Mouse (Mus musculus): ENCODE results near the gene Smad3. TPM values are rescaled to one million over a fixed set of nuclear protein-coding genes. Genes with fewer than 3 reads are reported as not detected.

Gene Smad3
- total and polyA plus RNA-seq, 3 experiments, result 7.5 to 10.2 TPM; not detected in 1

GRCm38 (mm10) chr9:63703236-63703785 lies 54.5 kb downstream of the Smad3 start:
- Histone ChIP-seq H3K9ac (ENCODE audit: control insufficient read depth, low read depth, low read length, poor library complexity, severe bottlenecking) (no peak overlapping the region), H3K9me3 (replicated peaks; ENCODE audit: insufficient read depth, low read length) (no peaks in the 10 kb centered on the region), H3K4me3 (ENCODE audit: control insufficient read depth in 1 of 2, insufficient read depth in 1 of 2, low read depth in 2 of 2, low read length in 2 of 2) (no peak overlapping the region), H3K27me3 (ENCODE audit: control insufficient read depth in 1 of 2, insufficient read depth in 2 of 2, low read length in 2 of 2) (no peaks in the 10 kb centered on the region), H3K4me1 (ENCODE audit: control insufficient read depth in 1 of 2, insufficient read depth in 2 of 2, low read length in 2 of 2) (peaks cover 9 to 26% of the 10 kb centered on the region in 2 experiments), H3K27ac (ENCODE audit: control insufficient read depth, low read depth, low read length) (no peak overlapping the region), H3K79me2 (ENCODE audit: control insufficient read depth, insufficient read depth, low read length, poor library complexity) (no peaks in the 10 kb centered on the region), H3K36me3 (ENCODE audit: control insufficient read depth in 1 of 2, insufficient read depth in 2 of 2, low read length in 2 of 2) (peaks cover 0 to 12% of the 10 kb centered on the region in 2 experiments; a peak in 2 of 4 replicates)
- TF ChIP-seq MAX (IDR thresholded peaks at IDR 0.05; ENCODE audit: low read length) (no peak), ZNF384 (IDR thresholded peaks at IDR 0.05; ENCODE audit: low read depth, low read length) (no peak), RCOR1 (IDR thresholded peaks at IDR 0.05; ENCODE audit: low read depth, low read length) (no peak), MYB (IDR thresholded peaks at IDR 0.05; ENCODE audit: low read depth, low read length) (no peak), ZMIZ1 (IDR thresholded peaks at IDR 0.05; ENCODE audit: low read depth, low read length) (no peak), USF2 (IDR thresholded peaks at IDR 0.05; ENCODE audit: borderline replicate concordance in 1 of 2, insufficient read depth in 1 of 2, low read depth in 1 of 2, low read length in 2 of 2) (no peak), HCFC1 (IDR thresholded peaks at IDR 0.05; ENCODE audit: low read depth, low read length) (no peak), POLR2A (IDR thresholded peaks at IDR 0.05; ENCODE audit: control insufficient read depth in 1 of 2, insufficient read depth in 1 of 2, low read depth in 1 of 2, low read length in 2 of 2, poor library complexity in 1 of 2) (no peak), MEF2A (IDR thresholded peaks at IDR 0.05; ENCODE audit: extremely low read depth, insufficient replicate concordance, low read depth, low read length, poor library complexity, severe bottlenecking) (no peak), ELF1 (IDR thresholded peaks at IDR 0.05; ENCODE audit: low read depth, low read length) (no peak), POLR2AphosphoS2 (IDR thresholded peaks at IDR 0.05; ENCODE audit: low read length) (no peak), MYC (IDR thresholded peaks at IDR 0.05; ENCODE audit: low read depth, low read length) (no peak), MXI1 (IDR thresholded peaks at IDR 0.05; ENCODE audit: low read depth, low read length) (no peak), BHLHE40 (IDR thresholded peaks at IDR 0.05; ENCODE audit: borderline replicate concordance, low read depth, low read length) (no peak)
- DNase-seq (ENCODE audit: low read depth, low spot score), result no peak

GRCm38 (mm10) chr9:63702502-63703013 lies 55.2 kb downstream of the Smad3 start:
- Histone ChIP-seq H3K36me3 (ENCODE audit: control insufficient read depth in 1 of 2, insufficient read depth in 2 of 2, low read length in 2 of 2) (peaks cover 0 to 19% of the 10 kb centered on the region in 2 experiments; a peak in 2 of 4 replicates), H3K79me2 (ENCODE audit: control insufficient read depth, insufficient read depth, low read length, poor library complexity) (no peaks in the 10 kb centered on the region), H3K27ac (ENCODE audit: control insufficient read depth, low read depth, low read length) (no peak overlapping the region), H3K4me3 (ENCODE audit: control insufficient read depth in 1 of 2, insufficient read depth in 1 of 2, low read depth in 2 of 2, low read length in 2 of 2) (no peak overlapping the region), H3K9me3 (replicated peaks; ENCODE audit: insufficient read depth, low read length) (no peaks in the 10 kb centered on the region), H3K4me1 (ENCODE audit: control insufficient read depth in 1 of 2, insufficient read depth in 2 of 2, low read length in 2 of 2) (peaks cover 12 to 34% of the 10 kb centered on the region in 2 experiments), H3K9ac (ENCODE audit: control insufficient read depth, low read depth, low read length, poor library complexity, severe bottlenecking) (no peak overlapping the region), H3K27me3 (ENCODE audit: control insufficient read depth in 1 of 2, insufficient read depth in 2 of 2, low read length in 2 of 2) (no peaks in the 10 kb centered on the region)
- no peak for DNase-seq (ENCODE audit: low read depth, low spot score)
- TF ChIP-seq BHLHE40 (IDR thresholded peaks at IDR 0.05; ENCODE audit: borderline replicate concordance, low read depth, low read length), result no peak
- no peak for TF ChIP-seq RCOR1 (IDR thresholded peaks at IDR 0.05; ENCODE audit: low read depth, low read length)
- TF ChIP-seq MYB (IDR thresholded peaks at IDR 0.05; ENCODE audit: low read depth, low read length), result no peak
- no peak for TF ChIP-seq TAL1 (IDR thresholded peaks at IDR 0.05; ENCODE audit: low read length)
- no peak for TF ChIP-seq POLR2AphosphoS5 (IDR thresholded peaks at IDR 0.05; ENCODE audit: borderline replicate concordance, low read depth, low read length)
- no peak for TF ChIP-seq GABPA (IDR thresholded peaks at IDR 0.05; ENCODE audit: low read depth, low read length)
- TF ChIP-seq ELF1 (IDR thresholded peaks at IDR 0.05; ENCODE audit: low read depth, low read length), result no peak
- TF ChIP-seq CHD2 (IDR thresholded peaks at IDR 0.05; ENCODE audit: low read length), result no peak
- TF ChIP-seq CTCF (IDR thresholded peaks at IDR 0.05 in 2 of 3, conservative IDR thresholded peaks at IDR 0.05 in 1 of 3; ENCODE audit: control insufficient read depth in 1 of 3, insufficient read depth in 1 of 3, low read depth in 2 of 3, low read length in 3 of 3, poor library complexity in 1 of 3, severe bottlenecking in 1 of 3), result no peak
- TF ChIP-seq ZC3H11A (IDR thresholded peaks at IDR 0.05; ENCODE audit: low read depth, low read length), result no peak
- TF ChIP-seq NELFE (IDR thresholded peaks at IDR 0.05; ENCODE audit: low read depth, low read length), result no peak
- TF ChIP-seq EP300 (IDR thresholded peaks at IDR 0.05; ENCODE audit: low read depth in 1 of 2, low read length in 2 of 2), result no peak
